Mouse (Mus musculus) activated CD4-positive, CD25-positive, alpha-beta regulatory T cell, adult 4 months (primary cell): ENCODE data around the gene Rbl1. TPM values are rescaled to one million over a fixed set of nuclear protein-coding genes. Genes with fewer than 3 reads are reported as not detected.
"Not testable (repeated sequence)": the region's sequence is repeated elsewhere in the genome, so short reads cannot be mapped to it uniquely, and the experiment has no call there.

Experiments used
- ATAC-seq: one replicate; pipeline ENCODE4 v1.8.0; 2017
- polyA plus RNA-seq, 2 experiments: library from polyadenylated mRNA; unstranded; fragments of 100-300 nt; shearing (Covaris generic); gene quantifications; one replicate each; pipeline ENCODE4 v1.2.1; 2017

The Rbl1 gene
- 10 to 100 TPM; 22.1 to 22.4 TPM for polyA plus RNA-seq

DNA sequence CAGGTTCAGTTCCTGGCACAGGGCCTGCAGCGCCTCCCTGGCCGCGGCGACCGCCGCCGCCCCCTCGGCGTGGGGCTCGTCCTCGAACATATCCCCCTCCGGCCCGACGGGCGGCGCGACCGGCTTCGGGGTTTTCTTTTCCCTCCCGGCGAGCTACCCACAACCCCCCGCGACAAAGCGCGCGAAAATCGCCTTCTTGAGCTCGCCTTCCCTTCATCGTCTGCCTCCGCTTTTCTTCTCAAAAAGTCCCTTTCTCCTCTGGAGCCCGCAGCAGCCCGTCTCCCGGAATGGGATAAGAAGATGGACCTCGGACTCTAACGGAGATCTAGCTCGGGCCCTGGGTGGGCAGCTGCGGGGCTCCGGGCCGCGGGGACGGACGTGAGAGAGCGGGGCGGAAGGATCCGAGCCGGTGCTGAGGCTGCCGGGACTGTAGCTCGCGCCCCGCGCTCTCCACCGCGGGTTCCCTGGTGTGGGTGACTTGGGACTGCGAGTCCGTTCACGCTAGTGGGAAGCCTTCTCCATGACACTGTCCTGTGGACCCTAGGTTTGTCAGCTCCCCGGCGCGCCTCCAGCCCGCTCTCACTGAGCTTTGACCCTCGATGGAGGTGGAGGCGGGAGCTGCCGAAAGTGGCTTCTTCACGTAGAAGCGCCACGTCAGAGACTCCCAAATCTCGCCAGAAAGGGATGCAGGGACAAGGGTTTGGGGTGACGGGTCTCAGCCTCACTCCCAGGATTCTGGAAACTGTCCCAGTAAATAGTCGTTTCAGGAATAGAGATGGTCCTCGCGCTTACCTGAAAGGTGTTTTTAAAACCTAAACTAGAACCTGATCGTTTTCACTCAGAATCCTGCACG is at the start of gene Rbl1:
Rbl1 (minus strand) TSS at position 169 of the 853 bp plus-strand sequence.
- peak; percentile 47 for ATAC-seq

- no peak for ATAC-seq
Observed at GRCm38 (mm10) chr2:157248111-157248510, 43.8 kb upstream of the Rbl1 start.

DNA sequence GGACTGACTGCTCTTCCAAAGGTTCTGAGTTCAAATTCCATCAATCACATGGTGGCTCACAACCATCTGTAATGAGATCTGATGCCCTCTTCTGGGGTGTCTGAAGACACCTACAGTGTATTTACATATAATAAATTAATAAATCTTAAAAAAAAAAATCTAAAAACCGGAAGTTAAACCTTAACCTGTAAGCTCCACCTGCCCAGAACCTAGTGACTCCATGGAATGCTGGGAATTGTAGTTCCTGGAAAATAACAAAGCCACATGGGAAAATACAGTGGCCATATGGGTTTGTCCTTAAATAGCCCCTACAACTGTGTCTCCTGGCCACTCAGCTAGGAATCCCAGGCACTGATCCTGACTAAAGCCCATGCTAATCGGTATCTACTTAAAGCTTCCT is 41.3 kb upstream of the Rbl1 start:
- no peak for ATAC-seq

DNA sequence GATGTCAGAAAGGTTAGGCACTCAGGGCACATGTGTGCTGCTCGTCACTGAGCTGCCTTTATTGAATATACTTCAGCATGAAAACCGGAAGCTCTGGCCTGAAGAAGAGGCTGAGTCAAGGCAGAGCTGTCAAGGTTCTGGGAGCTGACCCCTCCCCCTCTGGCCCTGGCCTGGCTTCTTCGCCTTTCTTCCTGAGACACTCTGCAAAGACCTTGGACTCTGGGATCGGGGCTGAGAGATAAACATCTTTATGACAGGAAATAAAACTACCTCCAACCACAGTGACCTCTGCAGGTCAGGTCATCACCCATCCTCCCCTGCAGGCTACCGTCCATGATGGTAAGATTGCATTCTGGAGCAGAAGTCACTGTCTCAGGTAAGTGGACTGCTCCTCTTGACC is 40.7 kb upstream of the Rbl1 start:
- no peak for ATAC-seq

- ATAC-seq, result no peak
Observed at GRCm38 (mm10) chr2:157235946-157236345, 31.6 kb upstream of the Rbl1 start.

DNA sequence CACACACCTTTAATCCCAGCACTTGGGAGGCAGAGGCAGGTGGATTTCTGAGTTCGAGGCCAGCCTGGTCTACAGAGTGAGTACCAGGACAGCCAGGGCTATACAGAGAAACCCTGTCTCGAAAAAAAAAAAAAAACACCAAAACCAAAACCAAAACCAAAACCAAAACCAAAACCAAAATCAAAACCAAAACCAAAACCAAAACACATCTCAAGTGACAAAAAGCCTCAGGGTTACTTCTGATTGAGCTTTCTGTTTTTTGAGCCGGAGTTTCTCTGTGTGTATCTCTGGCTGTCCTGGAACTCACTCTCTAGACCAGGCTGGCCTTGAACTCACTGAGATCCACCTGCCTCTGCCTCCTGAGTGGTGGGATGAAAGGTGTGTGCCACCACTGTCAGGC is 17.6 kb upstream of the Rbl1 start:
- ATAC-seq, result not testable (repeated sequence)

GRCm38 (mm10) chr2:157220108-157220507 is 15.8 kb upstream of the Rbl1 start:
- peak; percentile 52 for ATAC-seq

DNA sequence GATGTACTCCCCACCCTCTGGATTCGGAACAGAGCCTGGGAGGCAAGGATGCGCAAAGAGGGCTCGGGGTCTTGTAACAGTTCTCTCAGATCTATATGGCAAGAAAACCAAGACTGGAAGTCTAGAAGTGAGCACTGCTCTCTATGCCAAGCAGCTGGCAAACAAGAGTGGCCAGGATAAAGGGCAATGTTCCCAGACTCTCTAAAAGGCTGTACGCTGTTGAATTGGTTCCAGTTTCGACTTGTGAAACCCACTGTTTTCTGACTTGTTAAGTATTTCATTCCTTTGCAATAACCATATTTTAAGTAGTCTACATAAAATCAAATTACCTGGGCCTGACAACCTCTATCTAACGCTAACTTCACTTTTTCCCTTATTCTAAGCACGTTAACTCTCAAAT is 7.4 kb upstream of the Rbl1 start:
- no peak for ATAC-seq

GRCm38 (mm10) chr2:157203459-157204365 is 622 bp downstream of the Rbl1 start:
- peak; percentile 1 for ATAC-seq

DNA sequence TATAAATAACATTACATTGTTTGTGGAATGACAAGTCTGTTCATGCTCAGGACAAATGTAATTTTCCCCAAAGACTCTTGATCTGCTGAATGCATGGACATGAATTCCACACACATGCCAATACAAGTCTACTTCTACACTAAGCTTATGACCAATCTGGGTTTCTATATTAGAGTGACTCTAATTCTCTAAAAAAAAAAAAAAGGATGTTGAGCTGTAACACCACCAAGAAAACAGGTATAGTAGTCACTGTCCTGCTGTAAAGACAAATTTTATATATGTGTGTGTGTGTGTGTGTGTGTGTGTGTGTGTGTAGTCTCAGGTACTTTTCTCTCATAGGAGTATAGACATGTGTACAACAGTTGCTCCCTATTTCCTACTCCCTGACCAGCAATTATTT is 1.3 kb downstream of the Rbl1 start:
- ATAC-seq, result no peak

DNA sequence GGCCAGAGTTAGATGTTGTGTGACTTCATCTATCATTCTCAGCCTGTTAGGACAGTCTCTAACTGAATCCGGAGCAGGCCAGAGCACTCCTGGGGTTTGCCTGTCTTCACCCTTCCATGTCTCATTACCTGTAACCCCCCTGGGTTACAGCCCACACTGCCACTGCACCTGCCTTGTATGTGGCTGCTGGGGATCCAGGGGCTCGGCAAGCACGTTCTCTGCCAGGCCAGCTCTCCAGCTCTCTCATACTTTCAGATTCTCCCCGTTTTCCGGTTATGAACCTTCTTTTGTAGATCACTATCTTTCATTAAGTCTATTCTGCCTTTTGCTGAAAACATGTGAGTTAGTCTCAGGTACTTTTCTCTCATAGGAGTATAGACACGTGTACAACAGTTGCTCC is 2.0 kb downstream of the Rbl1 start:
- no peak for ATAC-seq

DNA sequence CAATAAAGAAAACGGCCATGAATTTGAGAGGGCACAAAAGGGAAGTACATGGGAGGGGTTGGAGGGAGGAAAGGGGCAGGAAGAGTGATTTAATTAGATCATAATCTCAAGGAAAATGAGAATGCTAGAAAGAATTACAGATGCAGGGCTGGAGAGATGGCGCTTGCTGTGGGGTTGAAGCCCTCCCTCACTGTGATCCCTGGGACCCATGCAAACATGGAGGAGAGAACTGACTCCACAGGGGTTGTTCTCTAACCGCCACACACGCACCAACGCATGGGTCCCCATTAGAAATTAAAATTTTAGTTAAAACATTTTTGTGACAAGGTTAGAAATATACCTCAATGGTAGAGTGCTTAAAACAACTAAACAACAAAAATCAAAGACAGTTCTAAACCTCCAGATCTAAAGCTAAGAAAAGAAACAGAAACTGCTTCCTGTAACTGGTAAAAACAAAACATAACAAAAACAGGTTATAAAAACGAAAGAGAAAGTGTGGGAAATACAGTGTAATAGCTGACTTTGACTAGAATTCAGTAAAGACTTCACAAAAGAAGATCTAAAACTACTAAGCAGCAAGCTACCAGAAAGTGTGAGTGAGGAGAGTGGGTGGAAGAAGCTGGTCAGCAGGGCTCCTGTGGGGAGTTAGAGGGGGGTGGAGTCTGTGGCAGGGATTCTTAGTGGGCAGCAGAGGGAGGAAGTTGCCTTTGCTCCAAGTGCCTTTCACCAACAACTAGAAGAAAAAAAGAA is 3.1 kb downstream of the Rbl1 start:
- peak; percentile 55 for ATAC-seq

DNA sequence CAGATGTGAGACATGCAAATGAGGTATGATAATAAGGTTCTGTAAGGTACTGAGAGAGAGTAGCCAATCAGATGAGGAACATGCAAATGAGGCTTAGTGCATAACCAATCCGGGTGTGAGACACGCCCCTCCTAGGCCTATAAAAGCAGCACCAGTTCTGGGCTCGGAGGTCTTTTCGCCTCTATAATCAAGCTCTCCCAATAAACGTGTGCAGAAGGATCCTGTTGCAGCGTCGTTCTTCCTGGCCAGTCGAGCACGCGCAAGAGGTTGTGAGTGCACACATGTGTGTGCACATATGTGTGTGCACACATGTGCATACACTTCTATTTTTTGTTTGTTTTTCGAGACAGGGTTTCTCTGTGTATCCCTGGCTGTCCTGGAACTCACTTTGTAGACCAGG is 5.9 kb downstream of the Rbl1 start:
- ATAC-seq, result not testable (repeated sequence)

GRCm38 (mm10) chr2:157190651-157191050 is 13.7 kb downstream of the Rbl1 start:
- peak; percentile 61 for ATAC-seq

- no peak for ATAC-seq
Observed at GRCm38 (mm10) chr2:157187223-157187622, 17.1 kb downstream of the Rbl1 start.

DNA sequence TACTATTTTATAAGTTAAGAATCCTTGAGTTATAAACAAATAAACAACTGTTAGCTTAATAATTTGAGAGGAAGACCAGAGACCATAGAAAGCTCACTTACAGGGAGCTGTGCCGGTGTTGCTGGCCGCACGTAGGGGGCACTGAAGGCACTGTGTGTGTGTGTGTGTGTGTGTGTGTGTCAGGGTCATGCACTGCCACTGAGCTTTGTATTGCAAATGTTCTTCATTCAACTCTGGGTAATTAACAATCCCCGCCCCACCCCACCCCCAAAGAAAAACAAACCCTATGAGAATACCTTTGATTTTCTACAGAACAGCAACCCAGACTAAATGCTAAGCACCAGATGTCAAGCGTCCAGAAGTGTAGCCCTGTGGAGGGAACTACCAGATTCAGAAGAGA is 17.8 kb downstream of the Rbl1 start:
- ATAC-seq, result no peak

DNA sequence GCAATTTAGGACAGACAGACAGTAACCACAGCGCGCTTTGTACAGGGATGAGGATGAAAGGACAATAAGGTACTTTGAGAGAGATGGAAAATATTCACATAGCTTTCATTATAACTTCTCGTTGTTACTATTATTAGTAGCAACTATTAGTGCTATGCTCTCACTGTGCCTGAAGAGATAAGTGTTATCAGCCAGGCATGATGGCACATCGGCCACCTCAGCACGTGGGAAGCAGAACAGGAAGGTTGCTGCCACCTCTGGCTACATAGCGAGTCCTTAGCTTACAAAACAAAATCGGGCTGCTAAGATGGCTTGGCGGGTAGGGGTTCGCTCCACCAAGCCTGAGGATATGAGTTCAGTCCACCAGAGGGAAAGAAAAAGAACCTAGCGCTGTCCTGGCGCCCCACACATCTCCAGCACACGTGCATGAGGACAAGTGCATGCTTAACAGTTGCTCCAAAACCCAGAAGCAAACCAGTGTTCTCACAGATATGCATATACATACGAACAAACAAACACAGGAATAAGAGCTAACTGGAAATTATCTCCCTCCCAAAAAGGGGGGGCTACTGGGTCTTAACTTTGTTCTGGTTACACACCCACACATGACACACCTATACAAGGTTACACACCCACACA is 19.2 kb downstream of the Rbl1 start:
- ATAC-seq, result no peak

- no peak for ATAC-seq
Observed at GRCm38 (mm10) chr2:157178167-157178566, 26.2 kb downstream of the Rbl1 start.

DNA sequence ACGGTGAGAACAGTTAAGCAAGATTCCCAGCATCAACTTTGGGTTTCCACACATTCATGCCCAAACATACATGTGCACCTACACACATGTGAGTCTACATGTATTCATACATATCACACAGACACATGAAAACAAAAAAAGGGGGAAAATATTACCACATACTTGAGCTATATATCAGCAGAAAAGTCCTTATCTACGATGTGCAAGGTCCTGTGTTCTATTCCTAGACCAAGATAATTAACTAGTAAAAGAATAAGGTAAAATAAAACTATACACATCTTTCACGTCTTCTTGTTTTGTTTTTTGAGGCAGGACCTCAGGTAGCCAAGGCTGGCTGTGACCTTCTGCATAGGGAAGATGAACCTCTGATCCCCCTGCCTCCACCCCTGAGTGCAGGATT is 28.1 kb downstream of the Rbl1 start:
- no peak for ATAC-seq

DNA sequence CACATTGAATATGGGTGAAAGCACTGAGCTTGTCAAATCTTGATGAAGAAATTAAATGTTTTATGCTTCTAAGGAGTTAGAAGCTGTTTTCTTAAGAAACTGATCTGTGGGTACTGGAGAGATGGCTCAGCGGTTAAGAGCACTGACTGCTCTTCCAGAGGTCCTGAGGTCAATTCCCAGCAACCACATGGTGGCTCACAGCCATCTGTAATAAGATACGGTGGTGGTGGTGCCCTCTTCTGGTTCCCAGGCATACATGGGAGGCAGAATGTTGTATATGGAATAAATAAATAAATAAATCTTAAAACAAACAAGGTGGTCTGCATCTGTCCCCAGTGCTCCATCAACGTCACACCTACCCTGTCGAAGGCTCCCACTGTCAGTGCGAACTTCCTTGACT is 29.9 kb downstream of the Rbl1 start:
- no peak for ATAC-seq

GRCm38 (mm10) chr2:157173555-157173954 is 30.8 kb downstream of the Rbl1 start:
- ATAC-seq, result no peak

DNA sequence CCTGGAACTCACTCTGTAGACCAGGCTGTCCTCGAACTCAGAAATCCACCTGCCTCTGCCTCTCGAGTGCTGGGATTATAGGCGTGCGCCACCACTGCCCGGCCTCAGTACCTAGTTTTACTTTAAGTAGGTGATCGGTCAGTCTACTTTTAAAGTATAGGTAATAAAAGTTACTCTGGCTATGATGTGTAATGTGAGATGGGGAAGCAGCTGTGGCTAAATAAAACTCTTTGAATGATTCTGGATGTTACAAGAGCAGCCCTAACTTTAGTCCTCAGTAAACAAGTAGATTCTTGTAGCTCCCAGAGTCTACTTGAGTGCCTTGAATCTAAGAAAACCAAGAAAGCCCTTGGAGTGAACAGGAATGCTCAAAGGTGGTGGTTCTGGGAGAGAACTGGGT is 31.4 kb downstream of the Rbl1 start:
- ATAC-seq, result no peak
